Mouse (Mus musculus) 3134 (cell line): Measurements from ENCODE around the gene Smad5.

Source experiments
- DNase-seq: peaks from one replicate; pipeline ENCODE4 v3.0.0-alpha.2; 2011; ENCODE audit warnings: low spot score; ENCODE audit not compliant: insufficient read length; ENCODE audit errors: extremely low read depth

Smad5 gene

GRCm38 (mm10) chr13:56700981-56701380 is 1.8 kb upstream of the Smad5 start:
- DNase-seq: no peak

GRCm38 (mm10) chr13:56701924-56702323 is 886 bp upstream of the Smad5 start:
- DNase-seq: no peak

GRCm38 (mm10) chr13:56703222-56703870 is 536 bp downstream of the Smad5 start:
- peak; percentile 80 for DNase-seq

GRCm38 (mm10) chr13:56703871-56704321 is 1.1 kb downstream of the Smad5 start:
- DNase-seq: no peak

GRCm38 (mm10) chr13:56704596-56704995 is 1.8 kb downstream of the Smad5 start:
- DNase-seq: no peak

- DNase-seq: no peak
These were observed 4.3 kb downstream of the Smad5 start for GRCm38 (mm10) chr13:56707111-56707510.

GRCm38 (mm10) chr13:56707606-56708005 is 4.8 kb downstream of the Smad5 start:
- no peak for DNase-seq

GRCm38 (mm10) chr13:56710620-56711019 is 7.8 kb downstream of the Smad5 start:
- DNase-seq: no peak

- no peak for DNase-seq
These were observed 9.4 kb downstream of the Smad5 start for GRCm38 (mm10) chr13:56712221-56712620.

- no peak for DNase-seq
These were observed 23.7 kb downstream of the Smad5 start for GRCm38 (mm10) chr13:56726551-56726950.

GRCm38 (mm10) chr13:56729046-56729445 is 26.2 kb downstream of the Smad5 start:
- no peak for DNase-seq

GRCm38 (mm10) chr13:56734617-56735016 is 31.8 kb downstream of the Smad5 start:
- no peak for DNase-seq

- no peak for DNase-seq
These were observed 32.5 kb downstream of the Smad5 start for GRCm38 (mm10) chr13:56735212-56735875.

GRCm38 (mm10) chr13:56739556-56739955 is 36.7 kb downstream of the Smad5 start:
- DNase-seq: no peak

- no peak for DNase-seq
These were observed 37.7 kb downstream of the Smad5 start for GRCm38 (mm10) chr13:56740496-56740895.

GRCm38 (mm10) chr13:56741691-56742090 is 38.9 kb downstream of the Smad5 start:
- DNase-seq: no peak

- no peak for DNase-seq
These were observed 39.6 kb downstream of the Smad5 start for GRCm38 (mm10) chr13:56742325-56742901.

- DNase-seq: no peak
These were observed 44.1 kb downstream of the Smad5 start for GRCm38 (mm10) chr13:56746739-56747532.

- DNase-seq: no peak
These were observed 44.7 kb downstream of the Smad5 start for GRCm38 (mm10) chr13:56747554-56747953.

GRCm38 (mm10) chr13:56749377-56749776 is 46.6 kb downstream of the Smad5 start:
- no peak for DNase-seq

- no peak for DNase-seq
These were observed 49.0 kb downstream of the Smad5 start for GRCm38 (mm10) chr13:56751774-56752173.
